Mouse (Mus musculus): Measurements from ENCODE around the gene Srrt. TPM values are rescaled to one million over a fixed set of nuclear protein-coding genes. Genes with fewer than 3 reads are reported as not detected.

Srrt gene
- 100 to 1,000 TPM; 108 to 119 TPM for total RNA-seq (2021)

GRCm38 (mm10) chr5:137307071-137307912 lies at the start of gene Srrt:
TSS of gene Srrt (minus strand) at chr5:137307674.
- peak; percentile 93 for DNase-seq

DNA sequence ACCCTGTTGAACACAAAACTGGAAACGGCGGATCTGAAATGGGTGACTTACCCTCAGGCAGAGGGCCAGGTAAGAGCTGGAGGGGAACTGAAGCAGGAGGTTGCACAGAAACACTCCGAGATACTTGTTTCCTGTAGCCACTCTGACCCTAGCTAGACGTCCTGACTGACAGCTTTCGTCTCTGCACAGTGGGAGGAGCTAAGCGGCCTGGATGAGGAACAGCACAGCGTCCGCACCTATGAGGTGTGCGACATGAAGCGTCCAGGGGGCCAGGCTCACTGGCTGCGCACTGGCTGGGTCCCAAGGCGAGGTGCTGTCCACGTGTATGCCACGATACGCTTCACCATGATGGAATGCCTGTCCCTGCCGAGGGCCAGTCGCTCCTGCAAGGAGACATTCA lies 46.6 kb upstream of the Srrt start:
- no peak for DNase-seq

DNA sequence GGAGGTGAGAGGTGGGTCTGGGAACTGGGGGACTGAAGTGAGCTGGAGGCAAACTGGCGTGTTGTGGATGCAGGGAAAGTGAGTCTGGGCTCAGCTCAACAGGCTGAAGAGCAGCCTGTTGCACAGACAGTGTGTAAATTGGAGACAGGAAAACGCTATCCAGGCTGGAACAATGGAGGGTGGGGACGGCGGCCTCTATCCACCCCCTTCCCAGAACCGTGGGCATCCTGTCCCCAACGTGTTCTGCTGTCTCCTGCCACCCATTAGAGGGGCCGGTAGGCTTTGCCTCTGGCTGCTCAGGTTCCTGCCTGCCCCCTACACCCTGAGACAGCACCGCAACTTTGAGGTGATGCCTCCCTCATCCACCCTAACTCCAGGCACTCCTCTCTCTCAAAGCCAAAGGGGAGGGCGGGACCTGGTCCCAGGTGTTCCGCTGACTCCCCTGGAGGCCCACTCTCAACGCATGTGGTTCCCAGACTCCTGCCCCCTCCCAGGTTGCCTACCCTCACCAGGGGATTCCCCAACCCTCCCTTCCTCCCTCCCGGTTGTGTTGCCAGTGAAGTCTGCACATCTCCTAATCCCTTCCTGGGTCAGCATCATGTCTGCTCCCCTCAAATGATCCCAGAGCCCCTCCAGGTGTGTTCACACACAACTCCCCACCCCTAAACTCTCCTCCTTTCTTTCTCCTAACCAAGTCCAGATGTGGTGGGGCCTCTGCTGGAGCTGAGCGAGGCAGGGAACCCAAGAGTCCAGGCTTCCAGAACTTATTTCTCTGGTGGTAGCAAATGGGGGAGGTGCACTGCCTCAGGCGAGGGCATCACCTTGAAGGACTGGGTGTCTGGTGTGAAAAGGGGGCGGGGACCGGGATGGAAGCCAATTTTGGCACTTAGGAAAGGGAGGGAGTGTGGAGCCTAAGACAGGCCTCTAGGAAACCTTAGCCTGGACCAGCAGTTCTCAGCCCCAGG lies 44.8 kb upstream of the Srrt start:
- peak; percentile 80 for DNase-seq

DNA sequence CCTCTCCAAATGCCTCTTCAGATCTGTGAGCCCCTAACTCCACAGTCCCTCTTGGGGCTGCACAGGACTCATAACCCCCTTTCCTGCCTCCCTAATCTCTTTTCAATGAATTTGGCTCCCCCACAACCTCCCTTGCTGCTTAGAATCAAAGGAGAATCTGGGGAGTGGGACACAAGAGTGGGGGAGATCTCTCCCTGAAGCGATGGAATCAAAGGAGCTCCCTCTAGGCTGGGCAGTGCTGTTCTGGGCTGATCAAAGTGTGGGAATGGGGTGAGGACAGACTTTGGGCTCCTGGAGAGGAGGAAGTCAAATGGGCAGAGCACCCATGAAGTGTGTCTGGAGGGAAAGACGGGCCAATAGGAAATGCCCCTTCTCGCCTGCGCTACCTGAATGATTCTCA lies 43.9 kb upstream of the Srrt start:
- no peak for DNase-seq

DNA sequence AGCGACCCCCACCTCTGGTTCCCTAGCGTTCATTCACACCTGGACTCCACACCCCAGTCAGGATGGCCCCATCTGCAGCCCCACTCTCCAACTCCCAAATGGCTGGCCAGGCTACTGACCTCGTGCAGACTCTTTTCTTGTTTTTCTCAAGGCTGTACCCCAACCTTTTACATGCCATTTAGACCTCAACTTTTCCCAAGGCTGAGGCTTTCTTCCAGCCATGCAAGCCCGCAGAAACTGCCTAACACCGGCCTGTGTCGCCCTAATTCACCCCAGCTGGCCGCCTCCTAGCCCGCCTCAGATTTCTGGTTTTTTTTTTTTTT lies 43.5 kb upstream of the Srrt start:
- DNase-seq, result no peak

- DNase-seq, result no peak
These were observed 43.0 kb upstream of the Srrt start for GRCm38 (mm10) chr5:137350205-137351057.

DNA sequence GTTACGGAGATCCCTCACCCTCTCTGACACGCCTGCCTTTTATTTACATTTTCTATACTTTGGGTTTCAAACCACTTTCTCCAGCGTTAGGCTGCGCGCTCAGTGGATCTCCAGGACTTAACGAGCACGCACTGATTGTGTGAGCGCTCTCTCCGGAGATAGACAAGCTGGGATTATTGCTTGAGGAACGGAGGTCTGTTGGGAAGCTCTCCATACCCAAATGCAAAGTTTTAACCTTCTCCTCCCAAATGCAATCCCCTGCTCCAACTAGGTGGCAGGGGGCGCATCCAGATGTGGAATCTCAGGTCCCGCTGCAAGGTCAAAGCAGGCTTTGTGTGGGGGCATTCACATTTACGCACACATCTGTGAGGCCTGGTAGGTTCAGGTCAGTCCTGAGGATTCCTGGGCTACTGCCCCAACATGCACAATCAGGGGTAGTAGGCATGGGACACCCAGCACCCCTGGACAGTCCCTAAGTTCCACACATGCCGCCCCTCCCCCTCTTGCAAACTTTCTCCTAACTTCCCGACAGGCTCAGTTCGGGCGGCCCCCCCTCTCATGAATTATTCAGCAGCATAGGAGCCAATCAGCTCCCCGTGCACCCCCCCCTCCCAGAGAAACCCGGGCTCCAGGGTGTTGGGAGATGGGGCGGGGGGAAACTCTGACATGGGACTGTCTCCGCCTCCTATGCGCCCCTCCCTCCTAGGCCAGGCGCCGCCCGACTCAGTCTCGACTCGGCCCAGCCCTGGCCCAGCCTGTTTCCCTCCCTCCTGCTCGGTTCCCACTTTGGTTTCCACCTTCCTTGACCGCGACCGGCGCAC lies 42.1 kb upstream of the Srrt start, which contains the start of gene Ephb4:
Gene Ephb4, plus strand, starts transcription at position 726 of the 821 bp plus-strand sequence.
- peak; percentile 96 for DNase-seq

- DNase-seq, result peak; percentile 86
These were observed 41.3 kb upstream of the Srrt start for GRCm38 (mm10) chr5:137348482-137349383.

DNA sequence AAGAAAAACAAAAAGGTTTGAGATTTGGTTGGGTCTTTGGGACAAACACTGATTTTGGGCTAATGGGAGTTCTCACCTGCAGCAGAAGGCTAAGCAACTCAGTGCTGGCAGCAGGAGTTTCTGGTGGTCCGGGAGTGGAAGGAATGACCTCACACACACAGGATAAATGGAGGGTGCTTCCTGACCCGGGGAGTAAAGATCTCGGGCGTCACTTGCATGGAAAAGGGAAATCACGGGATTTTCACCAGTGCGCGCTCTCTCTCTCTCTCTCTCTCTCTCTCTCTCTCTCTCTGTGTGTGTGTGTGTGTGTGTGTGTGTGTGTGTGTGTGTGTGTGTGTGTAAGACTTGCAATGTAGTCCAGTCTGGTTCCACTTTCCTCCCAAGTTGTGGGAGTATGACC lies 40.4 kb upstream of the Srrt start:
- DNase-seq, result peak; percentile 37

DNA sequence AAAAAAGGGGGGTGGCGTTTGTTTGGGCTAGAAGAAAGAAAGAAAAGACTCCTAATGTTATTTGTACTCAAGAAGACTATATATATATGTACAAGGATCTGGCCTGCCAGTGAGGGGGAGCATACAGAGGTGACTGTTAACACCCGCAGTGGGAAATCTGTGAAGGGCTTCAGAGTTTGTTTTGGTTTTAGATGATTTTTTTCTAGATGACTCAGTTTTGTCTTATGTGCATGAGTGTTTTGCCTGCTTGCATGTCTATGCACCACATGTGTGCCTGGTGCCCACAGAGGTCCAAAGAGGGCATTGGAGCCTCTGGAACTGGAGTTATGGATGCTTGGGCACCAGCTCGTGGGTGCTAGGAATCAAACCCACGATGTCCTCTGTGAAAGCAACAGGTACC lies 39.5 kb upstream of the Srrt start:
- DNase-seq, result no peak

GRCm38 (mm10) chr5:137346388-137346787 lies 38.9 kb upstream of the Srrt start:
- no peak for DNase-seq

GRCm38 (mm10) chr5:137345821-137346220 lies 38.3 kb upstream of the Srrt start:
- DNase-seq, result peak; percentile 32

- no peak for DNase-seq
These were observed 36.4 kb upstream of the Srrt start for GRCm38 (mm10) chr5:137343869-137344268.

DNA sequence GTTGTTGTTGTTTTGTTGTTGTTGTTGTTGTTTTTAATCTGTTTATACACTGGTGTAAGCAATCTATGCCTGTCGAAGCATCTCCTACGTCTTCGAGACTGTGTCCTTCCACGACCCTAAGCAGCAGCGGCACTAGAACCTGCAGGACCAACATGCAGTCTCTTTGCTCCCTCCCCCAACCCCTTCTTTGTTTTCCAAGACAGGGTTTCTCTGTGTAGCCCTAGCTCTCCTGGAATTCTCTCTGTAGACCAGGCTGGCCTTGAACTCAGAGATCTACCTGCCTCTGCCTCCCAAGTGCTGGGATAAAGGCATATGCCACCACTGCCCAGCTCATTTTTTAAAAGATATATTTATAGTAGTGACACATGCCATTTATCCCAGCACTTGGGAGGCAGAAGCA lies 35.9 kb upstream of the Srrt start:
- DNase-seq, result no peak

- no peak for DNase-seq
These were observed 35.0 kb upstream of the Srrt start for GRCm38 (mm10) chr5:137342407-137343012.

DNA sequence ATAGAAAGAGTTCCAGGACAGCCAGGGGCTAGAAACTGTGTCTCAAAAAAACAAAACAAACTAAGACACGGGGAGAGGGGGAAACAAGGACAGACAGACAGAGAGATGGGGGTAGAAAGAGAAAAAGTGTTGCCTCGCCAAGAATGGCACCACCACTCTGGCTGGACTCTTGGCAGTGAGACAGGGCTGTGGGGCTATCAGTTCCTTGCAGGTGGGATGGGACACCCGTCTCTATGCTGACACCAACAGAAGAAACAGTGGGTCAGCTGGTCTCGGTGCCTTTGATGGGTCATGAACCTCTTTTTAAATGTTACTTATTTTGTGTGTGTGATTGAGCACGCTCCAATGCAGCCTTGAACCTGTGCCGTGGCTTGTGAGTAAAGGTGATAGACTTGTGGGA lies 32.7 kb upstream of the Srrt start:
- no peak for DNase-seq

GRCm38 (mm10) chr5:137339290-137339979 lies 32.0 kb upstream of the Srrt start:
- peak; percentile 79 for DNase-seq

DNA sequence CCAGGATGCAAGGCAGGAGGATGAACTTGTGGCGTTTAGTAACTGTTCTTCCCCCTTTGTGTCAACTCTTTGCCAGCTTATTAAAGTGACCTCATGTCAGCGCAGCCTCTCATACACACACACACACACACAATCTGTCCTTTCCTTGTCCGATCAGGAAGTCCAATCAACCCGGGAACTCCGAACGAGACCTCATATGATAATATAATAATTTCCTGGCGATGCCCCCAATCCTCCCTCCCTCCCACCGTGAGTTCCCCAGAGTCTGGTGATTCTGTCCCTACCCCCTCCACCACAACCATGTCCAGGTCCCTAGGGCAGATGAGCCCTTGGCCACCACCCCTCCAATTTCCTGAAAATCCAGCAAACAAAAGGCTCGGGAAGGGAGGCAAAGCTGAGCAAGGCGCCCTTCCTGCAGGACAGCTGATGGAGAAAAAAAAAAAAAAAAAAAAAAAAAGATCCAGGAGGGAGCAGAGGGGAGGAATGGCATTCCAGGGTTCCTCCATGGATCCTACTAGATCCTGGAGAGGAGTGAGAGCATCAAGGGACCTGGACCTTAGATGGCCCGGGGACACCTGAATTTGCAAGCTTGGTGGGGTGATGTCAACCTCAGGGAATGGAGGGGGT lies 31.3 kb upstream of the Srrt start:
- DNase-seq, result peak; percentile 72

- peak; percentile 93 for DNase-seq
These were observed 30.8 kb upstream of the Srrt start for GRCm38 (mm10) chr5:137338256-137338655.

Measured in heart, postnatal 4 days (tissue).